Mouse (Mus musculus) kidney, postnatal 4 days (tissue): ENCODE data around the gene Ndufb2.
A peak's percentile ranks its signal among the peaks of the same experiment; 100 is the strongest.

ENCODE experiments used
- DNase-seq, 2 experiments: peaks; one replicate each; pipeline ENCODE4 v3.0.0; 2021; ENCODE audit warnings: mixed read lengths in 2 of 2

Gene Ndufb2

GRCm38 (mm10) chr6:39592401-39593214 lies at the start of gene Ndufb2:
TSS of gene Ndufb2 (plus strand) at chr6:39592574.
- peak; percentile 96 to 97 for DNase-seq

GRCm38 (mm10) chr6:39542631-39543597 lies 49.5 kb upstream of the Ndufb2 start:
- peak; percentile 89 to 93 for DNase-seq

- peak in 1 of 2 experiments; percentile 27 for DNase-seq
Measured at GRCm38 (mm10) chr6:39543769-39544420, 48.5 kb upstream of the Ndufb2 start.

GRCm38 (mm10) chr6:39545474-39545873 lies 46.9 kb upstream of the Ndufb2 start:
- DNase-seq = no peak

GRCm38 (mm10) chr6:39548030-39548429 lies 44.3 kb upstream of the Ndufb2 start:
- DNase-seq = no peak

- DNase-seq = peak; percentile 51 to 67
Measured at GRCm38 (mm10) chr6:39551981-39552636, 40.3 kb upstream of the Ndufb2 start.

- DNase-seq = no peak
Measured at GRCm38 (mm10) chr6:39554888-39555647, 37.3 kb upstream of the Ndufb2 start.

GRCm38 (mm10) chr6:39555648-39555945 lies 36.8 kb upstream of the Ndufb2 start:
- DNase-seq = no peak

- peak; percentile 68 to 78 for DNase-seq
Measured at GRCm38 (mm10) chr6:39556900-39557659, 35.3 kb upstream of the Ndufb2 start.

GRCm38 (mm10) chr6:39557723-39558261 lies 34.6 kb upstream of the Ndufb2 start, which contains the start of gene Dennd2a:
TSS of gene Dennd2a (minus strand) at chr6:39557867.
- DNase-seq = peak; percentile 91 to 94

GRCm38 (mm10) chr6:39559276-39559939 lies 33.0 kb upstream of the Ndufb2 start:
- DNase-seq = peak in 1 of 2 experiments; percentile 13

GRCm38 (mm10) chr6:39562166-39563015 lies 30.0 kb upstream of the Ndufb2 start:
- DNase-seq = peak; percentile 76 to 84

GRCm38 (mm10) chr6:39567528-39567927 lies 24.8 kb upstream of the Ndufb2 start:
- DNase-seq = peak; percentile 16 to 41

GRCm38 (mm10) chr6:39570426-39570825 lies 21.9 kb upstream of the Ndufb2 start:
- DNase-seq = no peak

GRCm38 (mm10) chr6:39573791-39574554 lies 18.4 kb upstream of the Ndufb2 start, which contains the start of gene Adck2:
TSS of gene Adck2 (plus strand) at chr6:39573873.
- DNase-seq = peak; percentile 82 to 88

GRCm38 (mm10) chr6:39574555-39574869 lies 17.9 kb upstream of the Ndufb2 start:
- peak; percentile 29 to 47 for DNase-seq

- DNase-seq = no peak
Measured at GRCm38 (mm10) chr6:39574951-39575350, 17.4 kb upstream of the Ndufb2 start.

GRCm38 (mm10) chr6:39579552-39579951 lies 12.8 kb upstream of the Ndufb2 start:
- no peak for DNase-seq
